ENCODE assay signal across 12 mouse cellular contexts in genomic region chr12:73025490-73025889, GRCm38 (mm10). TPM values are rescaled to one million over a fixed set of nuclear protein-coding genes. Genes with fewer than 3 reads are reported as not detected.
A peak's percentile ranks its signal among the peaks of the same experiment; 100 is the strongest.
DNase-seq lines count a peak whose midpoint lies in the region; ATAC-seq lines count a peak whose summit lies in the region.
"Had no signal": no experiment of that assay in that cellular context is flagged by ENCODE, and none has a peak within 500 bp of the region (broad histone marks: within the 10 kb centered on the region; RNA-seq: fewer than 3 reads in every experiment).

No protein-coding gene starts in this region.

- peak; percentile 38 for DNase-seq in adrenal gland, adult 2 months
- no peak for DNase-seq in adrenal gland, adult 8-10 months
- peak; percentile 26 for DNase-seq in urinary bladder, postnatal 25 days (ENCODE audit: low spot score)
- DNase-seq in urinary bladder, adult 2 months (ENCODE audit: low spot score), result no peak
- DNase-seq in heart, postnatal 25 days (ENCODE audit: low spot score), result peak; percentile 56
- DNase-seq in thymus, adult 18-20 months, result no peak
- DNase-seq: cerebellum, postnatal 25 days; right cerebral cortex, postnatal 25 days had no signal

- intact Hi-C loops in heart, postnatal 25 days (cut with DNase I), result no loop called here

- ATAC-seq in activated CD4-positive, CD25-positive, alpha-beta regulatory T cell, adult 4 months, result no peak
- no peak for ATAC-seq in granulocyte monocyte progenitor cell, adult 5-6 weeks (replicated peaks; ENCODE audit: poor library complexity, severe bottlenecking)
- ATAC-seq: forebrain, embryonic 15.5 days had no signal

RNA-seq across cellular contexts. Expression of gene Six1, which starts 28.2 kb away (rescaled TPM):
- 1 to 10 TPM; 1.6 to 4.5 TPM for total RNA-seq in adrenal gland, adult 2 months (2021)
- polyA plus RNA-seq in adrenal gland, adult 2 months (2012; rRNA removed), result 0.93 and 2.0 TPM in 2 replicates
- total RNA-seq in adrenal gland, adult 8-10 months (2022), result 1 to 10 TPM in 3 of 4 experiments, under 1 TPM in 1; 0.94 to 2.3 (median 1.3) TPM
- polyA plus RNA-seq in urinary bladder, adult 2 months (2012; rRNA removed), result 1.1 and 1.8 TPM in 2 replicates
- total RNA-seq in heart, postnatal 25 days (2021), result 1 to 10 TPM in 1 of 2 experiments, under 1 TPM in 1; 0.81 to 1.0 TPM
- polyA plus RNA-seq in activated CD4-positive, CD25-positive, alpha-beta regulatory T cell, adult 4 months (2017; shearing (Covaris generic)), result not detected
- total RNA-seq in granulocyte monocyte progenitor cell, adult 5-6 weeks (2014; fragmentation: Nextera tagmentation), result not detected in 2 replicates
- total RNA-seq in granulocyte monocyte progenitor cell, adult 5-6 weeks (2017), result 0.30 TPM in 1 of 2 replicates, not detected in the other
- polyA plus RNA-seq: large intestine, adult 2 months had no signal

Comparison
In these comparisons a context has a peak if more than half of its experiments do, and no peak if none do; other contexts are left out.
1. DNase-seq: peak in adrenal gland, adult 2 months (single experiment), urinary bladder, postnatal 25 days (single experiment) and heart, postnatal 25 days (single experiment); none in adrenal gland, adult 8-10 months (single experiment), urinary bladder, adult 2 months (single experiment) and thymus, adult 18-20 months (0 of 2).